In the genomic region with DNA sequence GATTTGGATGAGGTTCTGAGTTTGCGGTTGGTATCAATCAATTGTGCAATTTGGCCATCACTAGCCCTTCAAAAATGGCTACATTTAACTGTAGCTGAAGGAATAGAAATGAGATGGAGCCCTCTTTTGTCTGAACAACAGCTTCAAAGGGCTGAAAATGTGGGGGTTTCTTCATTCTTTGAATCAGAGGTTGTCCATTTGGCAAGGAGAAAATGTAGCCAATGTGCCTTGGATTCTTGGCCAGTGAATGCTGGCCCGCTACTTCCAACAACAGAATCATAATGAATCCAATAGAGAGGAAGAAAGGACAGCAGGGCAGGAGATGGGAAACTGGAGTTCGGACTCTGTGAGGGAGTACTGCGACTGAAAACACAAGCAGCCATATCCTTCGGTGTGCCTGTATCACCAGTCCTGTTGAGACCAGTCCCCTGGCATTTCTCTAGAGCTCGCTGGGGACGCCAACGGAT, we compare ENCODE assay signal across 17 mouse cellular contexts. TPM values are rescaled to one million over a fixed set of nuclear protein-coding genes. Genes with fewer than 3 reads are reported as not detected.
DNase-seq lines count a peak whose midpoint lies in the region; ATAC-seq and TF ChIP-seq lines count a peak whose summit lies in the region.
"Had no signal": no experiment of that assay in that cellular context is flagged by ENCODE, and none has a peak within 500 bp of the region (broad histone marks: within the 10 kb centered on the region; RNA-seq: fewer than 3 reads in every experiment).

No protein-coding gene starts in this region.

- H3K36me3 ChIP-seq in heart, embryonic 10.5 days = no peaks in the 10 kb centered on the region
- no peaks in the 10 kb centered on the region for H3K36me3 ChIP-seq in forebrain, embryonic 16.5 days (ENCODE audit: control insufficient read depth, insufficient read depth)
- H3K36me3 ChIP-seq: hindbrain, embryonic 10.5 days had no signal

- intact Hi-C loops in left cerebral cortex, postnatal 4 days (cut with DNase I) = no loop called here

- no peak overlapping the region for H3K27ac ChIP-seq in heart, embryonic 10.5 days
- H3K27ac ChIP-seq in forebrain, embryonic 16.5 days (ENCODE audit: low read length) = peak overlapping the region; percentile 86
- H3K27ac ChIP-seq: hindbrain, embryonic 10.5 days had no signal

- H3K27me3 ChIP-seq in heart, embryonic 10.5 days (ENCODE audit: insufficient read depth, poor library complexity, severe bottlenecking) = no peaks in the 10 kb centered on the region
- no peaks in the 10 kb centered on the region for H3K27me3 ChIP-seq in forebrain, embryonic 16.5 days (replicated peaks; ENCODE audit: control insufficient read depth, insufficient read depth, low read length)

- H3K9me3 ChIP-seq in heart, embryonic 10.5 days = no peaks in the 10 kb centered on the region
- H3K9me3 ChIP-seq in forebrain, embryonic 16.5 days (ENCODE audit: control insufficient read depth, low read length) = no peaks in the 10 kb centered on the region
- H3K9me3 ChIP-seq: hindbrain, embryonic 10.5 days had no signal

- DNase-seq in heart, adult 11 months = peak; percentile 57
- DNase-seq in heart, embryonic 10.5 days (ENCODE audit: low spot score) = no peak
- DNase-seq in layer of hippocampus, postnatal 10 days (ENCODE audit: low spot score in 2 of 2) = peak; percentile 32 to 55
- DNase-seq in left cerebral cortex, postnatal 4 days = peak; percentile 5
- DNase-seq in urinary bladder, adult 18-20 months (ENCODE audit: low spot score in 2 of 2) = no peak
- no peak for DNase-seq in lung, adult 2 months
- no peak for DNase-seq in urinary bladder, postnatal 36 days (ENCODE audit: low spot score in 2 of 2)
- DNase-seq: adrenal gland, adult 2 months; B cell, adult 2 months; cerebellum, adult 9-11 months; gastrocnemius, postnatal 25 days; kidney, adult 11 months; liver; lung, embryonic 14.5 days; thymus, postnatal 36 days had no signal

- no peak overlapping the region for H3K4me3 ChIP-seq in heart, embryonic 10.5 days
- no peak overlapping the region for H3K4me3 ChIP-seq in forebrain, embryonic 16.5 days (replicated peaks; ENCODE audit: low read length)
- H3K4me3 ChIP-seq in lung, adult 2 months (replicated peaks; ENCODE audit: extremely low read depth, low read depth, low read length) = no peak overlapping the region
- H3K4me3 ChIP-seq: hindbrain, embryonic 10.5 days had no signal

- no peak for TF ChIP-seq CTCF in lung, adult 2 months (IDR thresholded peaks at IDR 0.05; ENCODE audit: insufficient read depth, low read length)

- no peak overlapping the region for H3K9ac ChIP-seq in forebrain, embryonic 16.5 days (replicated peaks; ENCODE audit: low read depth, low read length)
- H3K9ac ChIP-seq: lung, embryonic 14.5 days had no signal

- TF ChIP-seq POLR2A in lung, adult 2 months (IDR thresholded peaks at IDR 0.05; ENCODE audit: borderline replicate concordance, extremely low read depth, low read depth, low read length) = no peak

- ATAC-seq in forebrain, embryonic 16.5 days = peak; percentile 85

- 86% methylated on average over 8 of the region's 8 CpGs for WGBS in heart, embryonic 10.5 days
- WGBS in forebrain, embryonic 16.5 days = 48% methylated on average over 8 of the region's 8 CpGs
- WGBS in lung, adult 2 months = 83% methylated on average over 8 of the region's 8 CpGs

- no peaks in the 10 kb centered on the region for H3K4me1 ChIP-seq in heart, embryonic 10.5 days
- peaks cover 19% of the 10 kb centered on the region for H3K4me1 ChIP-seq in forebrain, embryonic 16.5 days (replicated peaks; ENCODE audit: control insufficient read depth, insufficient read depth, low read length)
- no peaks in the 10 kb centered on the region for H3K4me1 ChIP-seq in lung, adult 2 months (ENCODE audit: control insufficient read depth, insufficient read depth, low read length)

- no peak overlapping the region for H3K4me2 ChIP-seq in forebrain, embryonic 16.5 days (ENCODE audit: low read length)
- H3K4me2 ChIP-seq: lung, embryonic 14.5 days had no signal

RNA-seq across cellular contexts. Expression of gene Frmd4a, which starts 19.2 kb away (rescaled TPM):
- polyA plus RNA-seq in heart, embryonic 10.5 days (2016; fragmentation: Nextera tagmentation; extraction: Ambion mirVana) = 19.4 and 29.4 TPM in 2 replicates
- 85.3 and 97.9 TPM in 2 replicates for polyA plus RNA-seq in forebrain, embryonic 16.5 days (2015; fragmentation: Nextera tagmentation; extraction: Ambion mirVana)
- 100 to 1,000 TPM; 114 to 128 TPM for total RNA-seq in layer of hippocampus, postnatal 10 days (2021)
- total RNA-seq in left cerebral cortex, postnatal 4 days (2021) = 100 to 1,000 TPM; 216 to 254 TPM
- polyA plus RNA-seq in lung, adult 2 months (2012; rRNA removed) = 46.5 and 49.6 TPM in 2 replicates

Comparison
In these comparisons a context has a peak if more than half of its experiments do, and no peak if none do; other contexts are left out.
1. DNase-seq: peak in heart, adult 11 months (single experiment), layer of hippocampus, postnatal 10 days (2 of 2) and left cerebral cortex, postnatal 4 days (single experiment); none in heart, embryonic 10.5 days (single experiment), urinary bladder, adult 18-20 months (0 of 2), lung, adult 2 months (single experiment) and urinary bladder, postnatal 36 days (0 of 2).